Mouse (Mus musculus) embryonic facial prominence, embryonic 14.5 days (tissue): ENCODE results near the gene Rpl23. TPM values are rescaled to one million over a fixed set of nuclear protein-coding genes. Genes with fewer than 3 reads are reported as not detected.

Source experiments
- ATAC-seq: fragments of 200-750 bp; cut with Nextera tagmentation; 2 replicates; pipeline ENCODE4 v1.8.0; 2017; ENCODE audit warnings: low read depth, moderate number of reproducible peaks, moderate TSS enrichment
- DNase-seq: peaks from one replicate; pipeline ENCODE4 v3.0.0-alpha.2; 2015; ENCODE audit warnings: low spot score
- H3K27ac ChIP-seq: fragments of 300-500 bp; sonication (generic); replicated peaks from 2 replicates; pipeline ENCODE4 v1.5.1; 2014; ENCODE audit warnings: low read depth, mild to moderate bottlenecking, low read length, moderate library complexity
- H3K27me3 ChIP-seq: fragments of 300-500 bp; sonication (generic); replicated peaks from 2 replicates; pipeline ENCODE4 v1.6.1; 2014; ENCODE audit warnings: low read length; ENCODE audit not compliant: control insufficient read depth, insufficient read depth
- H3K36me3 ChIP-seq: fragments of 300-500 bp; sonication (generic); 2 replicates; pipeline ENCODE4 v1.6.1; 2014; ENCODE audit warnings: low read length, mixed read lengths; ENCODE audit not compliant: control insufficient read depth, insufficient read depth
- H3K4me1 ChIP-seq: fragments of 300-500 bp; sonication (generic); 2 replicates; pipeline ENCODE4 v1.6.1; 2014; ENCODE audit warnings: antibody characterized with exemption, low read length; ENCODE audit not compliant: control insufficient read depth, insufficient read depth
- H3K4me2 ChIP-seq: fragments of 300-500 bp; sonication (generic); 2 replicates; pipeline ENCODE4 v1.6.1; 2014; ENCODE audit warnings: low read depth, mild to moderate bottlenecking, low read length, moderate library complexity, mixed read lengths
- H3K4me3 ChIP-seq: fragments of 300-500 bp; sonication (generic); 2 replicates; pipeline ENCODE4 v1.5.1; 2014; ENCODE audit warnings: low read depth, mild to moderate bottlenecking, low read length
- H3K9ac ChIP-seq: fragments of 300-500 bp; sonication (generic); 2 replicates; pipeline ENCODE4 v1.6.1; 2014; ENCODE audit warnings: low read depth, mild to moderate bottlenecking, low read length, moderate library complexity, mixed read lengths
- H3K9me3 ChIP-seq: fragments of 300-500 bp; sonication (generic); 2 replicates; pipeline ENCODE4 v1.6.1; 2016; ENCODE audit warnings: low read length; ENCODE audit not compliant: control insufficient read depth
- WGBS: fragments of 180-500 bp; shearing (Covaris S2); extraction: QIAGEN DNeasy Blood & Tissue Kit; methylation state at CpG from one replicate; pipeline ENCODE4 v1.1.7; 2014; 5-methylcytosine and 5-hydroxymethylcytosine counted together
- polyA plus RNA-seq: library from polyadenylated mRNA; unstranded; fragments of >200 nt; fragmentation: Nextera tagmentation; extraction: Ambion mirVana; gene quantifications from 2 replicates; pipeline ENCODE4 v1.2.1, GENCODE M21; 2014

The Rpl23 gene
- polyA plus RNA-seq, 1 experiment from 2014 or later, result 810 TPM

GRCm38 (mm10) chr11:97789727-97790126, 7.5 kb upstream of the Rpl23 start:
- no peaks in the 10 kb centered on the region for H3K27me3 ChIP-seq
- DNase-seq, result no peak

GRCm38 (mm10) chr11:97787961-97788360, 5.7 kb upstream of the Rpl23 start:
- Histone ChIP-seq H3K4me3 (no peak overlapping the region), H3K9me3 (no peaks in the 10 kb centered on the region), H3K36me3 (no peaks in the 10 kb centered on the region), H3K27me3 (no peaks in the 10 kb centered on the region), H3K4me2 (no peak overlapping the region), H3K27ac (no peak overlapping the region), H3K4me1 (no peaks in the 10 kb centered on the region), H3K9ac (no peak overlapping the region)
- ATAC-seq (no peak), DNase-seq (no peak)
- WGBS, result 92% methylated on average over 3 of the region's 3 CpGs

More at GRCm38 (mm10) chr11:97789727-97790126, 7.5 kb upstream of the Rpl23 start:
- Histone ChIP-seq H3K9ac (no peak overlapping the region), H3K4me3 (no peak overlapping the region), H3K27ac (no peak overlapping the region), H3K36me3 (no peaks in the 10 kb centered on the region), H3K4me1 (no peaks in the 10 kb centered on the region), H3K4me2 (no peak overlapping the region), H3K9me3 (no peaks in the 10 kb centered on the region)
- ATAC-seq, result no peak
- 81% methylated on average over 5 of the region's 5 CpGs for WGBS

GRCm38 (mm10) chr11:97782564-97782895, 293 bp upstream of the Rpl23 start:
- Histone ChIP-seq H3K27me3 (no peaks in the 10 kb centered on the region), H3K4me3 (peak overlapping the region; percentile 91), H3K4me2 (peak overlapping the region; percentile 65), H3K9me3 (no peaks in the 10 kb centered on the region), H3K36me3 (peaks cover 36% of the 10 kb centered on the region), H3K4me1 (peaks cover 11% of the 10 kb centered on the region), H3K9ac (peak overlapping the region; percentile 99), H3K27ac (peak overlapping the region; percentile 91)
- WGBS, result under 1% methylated on average over 10 of the region's 10 CpGs
- DNase-seq (no peak), ATAC-seq (peak; percentile 34)

GRCm38 (mm10) chr11:97781478-97781831, 782 bp downstream of the Rpl23 start:
- H3K4me1 ChIP-seq, result peaks cover 11% of the 10 kb centered on the region
- H3K4me2 ChIP-seq, result peak overlapping the region; percentile 65
- H3K27me3 ChIP-seq, result no peaks in the 10 kb centered on the region
- H3K27ac ChIP-seq, result peak overlapping the region; percentile 91
- peaks cover 47% of the 10 kb centered on the region for H3K36me3 ChIP-seq
- DNase-seq (no peak), ATAC-seq (no peak)
- WGBS, result under 1% methylated on average over 11 of the region's 11 CpGs
- peak overlapping the region; percentile 91 for H3K4me3 ChIP-seq
- H3K9ac ChIP-seq, result peak overlapping the region; percentile 99
- no peaks in the 10 kb centered on the region for H3K9me3 ChIP-seq

- Histone ChIP-seq H3K4me3 (peak overlapping the region; percentile 91), H3K9me3 (no peaks in the 10 kb centered on the region), H3K36me3 (peaks cover 59% of the 10 kb centered on the region), H3K9ac (peak overlapping the region; percentile 99), H3K27me3 (no peaks in the 10 kb centered on the region), H3K27ac (no peak overlapping the region), H3K4me2 (peak overlapping the region; percentile 65), H3K4me1 (peaks cover 11% of the 10 kb centered on the region)
- ATAC-seq (no peak), DNase-seq (no peak)
- 90% methylated on average over 2 of the region's 2 CpGs for WGBS
These were observed 2.1 kb downstream of the Rpl23 start for GRCm38 (mm10) chr11:97779968-97780701.

GRCm38 (mm10) chr11:97778918-97779317, 3.3 kb downstream of the Rpl23 start:
- ATAC-seq, result no peak
- Histone ChIP-seq H3K9me3 (no peaks in the 10 kb centered on the region), H3K36me3 (peaks cover 60% of the 10 kb centered on the region), H3K4me2 (no peak overlapping the region), H3K27ac (no peak overlapping the region), H3K27me3 (no peaks in the 10 kb centered on the region), H3K4me3 (no peak overlapping the region), H3K9ac (no peak overlapping the region), H3K4me1 (peaks cover 11% of the 10 kb centered on the region)
- DNase-seq, result no peak
- WGBS, result 85% methylated on average over 1 of the region's 1 CpGs

GRCm38 (mm10) chr11:97777129-97777529, 5.1 kb downstream of the Rpl23 start:
- ATAC-seq, result peak; percentile 62
- no peak overlapping the region; the same call in 1 of the 2 replicates for H3K27ac ChIP-seq
- H3K4me1 ChIP-seq, result peaks cover 11% of the 10 kb centered on the region
- peaks cover 60% of the 10 kb centered on the region for H3K36me3 ChIP-seq
- no peak overlapping the region for H3K9ac ChIP-seq
- DNase-seq, result peak; percentile 49
- no peaks in the 10 kb centered on the region for H3K9me3 ChIP-seq
- 41% methylated on average over 2 of the region's 2 CpGs for WGBS
- H3K4me3 ChIP-seq, result no peak overlapping the region
- no peaks in the 10 kb centered on the region for H3K27me3 ChIP-seq
- H3K4me2 ChIP-seq, result no peak overlapping the region

GRCm38 (mm10) chr11:97776497-97777128, 5.6 kb downstream of the Rpl23 start:
- no peak for DNase-seq
- ATAC-seq, result 0 out of 2 replicates have a peak, but pooled peaks have one; percentile 7
- Histone ChIP-seq H3K4me1 (peaks cover 11% of the 10 kb centered on the region), H3K9ac (no peak overlapping the region), H3K4me3 (no peak overlapping the region), H3K36me3 (peaks cover 60% of the 10 kb centered on the region), H3K27ac (no peak overlapping the region; the same call in 1 of the 2 replicates), H3K27me3 (no peaks in the 10 kb centered on the region), H3K9me3 (no peaks in the 10 kb centered on the region), H3K4me2 (no peak overlapping the region)
- WGBS, result 62% methylated on average over 5 of the region's 5 CpGs
